Mouse (Mus musculus) heart, embryonic 12.5 days (tissue): Measurements from ENCODE around the gene Phf5a. TPM values are rescaled to one million over a fixed set of nuclear protein-coding genes. Genes with fewer than 3 reads are reported as not detected.

Source experiments
- ATAC-seq: fragments of 200-750 bp; cut with Nextera tagmentation; 2 replicates; pipeline ENCODE4 v1.8.0; 2017; ENCODE audit warnings: moderate TSS enrichment, moderate library complexity; ENCODE audit not compliant: insufficient number of reproducible peaks, low FRiP score
- H3K27ac ChIP-seq: fragments of 300-500 bp; sonication (generic); 2 replicates; pipeline ENCODE4 v1.5.1; 2016; ENCODE audit warnings: mild to moderate bottlenecking, moderate library complexity; ENCODE audit not compliant: poor library complexity, severe bottlenecking
- H3K27me3 ChIP-seq: fragments of 300-500 bp; sonication (generic); replicated peaks from 2 replicates; pipeline ENCODE4 v1.6.1; 2016; ENCODE audit warnings: mild to moderate bottlenecking, moderate library complexity
- H3K36me3 ChIP-seq: fragments of 300-500 bp; sonication (generic); 2 replicates; pipeline ENCODE4 v1.6.1; 2016; ENCODE audit warnings: mild to moderate bottlenecking, moderate library complexity
- H3K4me1 ChIP-seq: fragments of 300-500 bp; sonication (generic); replicated peaks from 2 replicates; pipeline ENCODE4 v1.6.1; 2016; ENCODE audit warnings: mild to moderate bottlenecking
- H3K4me2 ChIP-seq: fragments of 300-500 bp; sonication (generic); 2 replicates; pipeline ENCODE4 v1.6.1; 2016; ENCODE audit warnings: mild to moderate bottlenecking, moderate library complexity
- H3K4me3 ChIP-seq: fragments of 300-500 bp; sonication (generic); 2 replicates; pipeline ENCODE4 v1.5.1; 2016; ENCODE audit warnings: mild to moderate bottlenecking
- H3K9ac ChIP-seq: fragments of 300-500 bp; sonication (generic); 2 replicates; pipeline ENCODE4 v1.6.1; 2016; ENCODE audit warnings: mild to moderate bottlenecking, moderate library complexity
- H3K9me3 ChIP-seq: fragments of 300-500 bp; sonication (generic); replicated peaks from 2 replicates; pipeline ENCODE4 v1.6.1; 2016; ENCODE audit warnings: mild to moderate bottlenecking, moderate library complexity
- WGBS: fragments of 180-500 bp; shearing (Covaris S2); methylation state at CpG from one replicate; pipeline ENCODE4 v1.1.7; 2016; 5-methylcytosine and 5-hydroxymethylcytosine counted together
- polyA plus RNA-seq: library from polyadenylated mRNA; unstranded; fragments of >200 nt; fragmentation: Nextera tagmentation; extraction: Ambion mirVana; gene quantifications from 2 replicates; pipeline ENCODE4 v1.2.1, GENCODE M21; 2016

The Phf5a gene
- polyA plus RNA-seq, 1 experiment from 2014 or later, result 88.9 TPM

GRCm38 (mm10) chr15:81904939-81905338 is 33.2 kb upstream of the Phf5a start:
- WGBS, result 37% methylated on average over 2 of the region's 2 CpGs
- peaks cover 97% of the 10 kb centered on the region for H3K36me3 ChIP-seq
- no peaks in the 10 kb centered on the region for H3K9me3 ChIP-seq
- H3K4me3 ChIP-seq, result no peak overlapping the region
- no peak overlapping the region for H3K27ac ChIP-seq
- ATAC-seq, result no peak
- no peaks in the 10 kb centered on the region for H3K4me1 ChIP-seq
- no peak overlapping the region for H3K9ac ChIP-seq
- no peaks in the 10 kb centered on the region for H3K27me3 ChIP-seq
- no peak overlapping the region for H3K4me2 ChIP-seq

- Histone ChIP-seq H3K27ac (no peak overlapping the region), H3K9me3 (no peaks in the 10 kb centered on the region), H3K36me3 (peaks cover 89% of the 10 kb centered on the region), H3K9ac (no peak overlapping the region), H3K27me3 (no peaks in the 10 kb centered on the region), H3K4me1 (peaks cover 12% of the 10 kb centered on the region), H3K4me3 (no peak overlapping the region), H3K4me2 (no peak overlapping the region)
- WGBS, result 71% methylated on average over 2 of the region's 2 CpGs
- ATAC-seq, result no peak
These were observed 27.0 kb upstream of the Phf5a start for GRCm38 (mm10) chr15:81898751-81899150.

GRCm38 (mm10) chr15:81897607-81898285 is 26.0 kb upstream of the Phf5a start:
- H3K4me2 ChIP-seq, result no peak overlapping the region
- WGBS, result 90% methylated on average over 5 of the region's 5 CpGs
- H3K4me3 ChIP-seq, result no peak overlapping the region
- peaks cover 86% of the 10 kb centered on the region for H3K36me3 ChIP-seq
- no peaks in the 10 kb centered on the region for H3K27me3 ChIP-seq
- no peak for ATAC-seq
- H3K4me1 ChIP-seq, result peaks cover 12% of the 10 kb centered on the region
- H3K9me3 ChIP-seq, result no peaks in the 10 kb centered on the region
- no peak overlapping the region for H3K9ac ChIP-seq
- H3K27ac ChIP-seq, result no peak overlapping the region

- H3K27ac ChIP-seq, result no peak overlapping the region
- ATAC-seq, result no peak
- peaks cover 85% of the 10 kb centered on the region for H3K36me3 ChIP-seq
- no peaks in the 10 kb centered on the region for H3K9me3 ChIP-seq
- WGBS, result 93% methylated on average over 2 of the region's 2 CpGs
- no peak overlapping the region for H3K4me2 ChIP-seq
- no peak overlapping the region for H3K9ac ChIP-seq
- H3K4me3 ChIP-seq, result no peak overlapping the region
- H3K27me3 ChIP-seq, result no peaks in the 10 kb centered on the region
- peaks cover 17% of the 10 kb centered on the region for H3K4me1 ChIP-seq
These were observed 24.7 kb upstream of the Phf5a start for GRCm38 (mm10) chr15:81896407-81896806.

- no peak overlapping the region for H3K27ac ChIP-seq
- ATAC-seq, result no peak
- H3K36me3 ChIP-seq, result peaks cover 89% of the 10 kb centered on the region
- H3K9me3 ChIP-seq, result no peaks in the 10 kb centered on the region
- no peaks in the 10 kb centered on the region for H3K27me3 ChIP-seq
- 69% methylated on average over 1 of the region's 1 CpGs for WGBS
- H3K4me1 ChIP-seq, result peaks cover 15% of the 10 kb centered on the region
- H3K9ac ChIP-seq, result no peak overlapping the region
- no peak overlapping the region for H3K4me2 ChIP-seq
- H3K4me3 ChIP-seq, result no peak overlapping the region
These were observed 22.3 kb upstream of the Phf5a start for GRCm38 (mm10) chr15:81894002-81894401.

- H3K36me3 ChIP-seq, result peaks cover 79% of the 10 kb centered on the region
- 0 out of 2 replicates have a peak overlapping the region, but pooled peaks have one; percentile 26 for H3K27ac ChIP-seq
- H3K27me3 ChIP-seq, result no peaks in the 10 kb centered on the region
- peak; percentile 86 for ATAC-seq
- 0 out of 2 replicates have a peak, but pooled peaks cover 11% of the 10 kb centered on the region for H3K4me1 ChIP-seq
- no peak overlapping the region for H3K4me3 ChIP-seq
- H3K4me2 ChIP-seq, result no peak overlapping the region
- 83% methylated on average over 8 of the region's 8 CpGs for WGBS
- H3K9ac ChIP-seq, result no peak overlapping the region
- no peaks in the 10 kb centered on the region for H3K9me3 ChIP-seq
These were observed 20.3 kb upstream of the Phf5a start for GRCm38 (mm10) chr15:81891822-81892580.

GRCm38 (mm10) chr15:81891140-81891802 is 19.6 kb upstream of the Phf5a start:
- Histone ChIP-seq H3K4me3 (no peak overlapping the region), H3K27me3 (no peaks in the 10 kb centered on the region), H3K4me2 (no peak overlapping the region), H3K36me3 (peaks cover 72% of the 10 kb centered on the region), H3K4me1 (peaks cover 16% of the 10 kb centered on the region; the same call in 1 of the 2 replicates), H3K27ac (no peak overlapping the region), H3K9me3 (no peaks in the 10 kb centered on the region), H3K9ac (no peak overlapping the region)
- no peak for ATAC-seq
- WGBS, result 78% methylated on average over 7 of the region's 7 CpGs

- Histone ChIP-seq H3K9ac (no peak overlapping the region), H3K27me3 (no peaks in the 10 kb centered on the region), H3K4me2 (no peak overlapping the region), H3K36me3 (peaks cover 58% of the 10 kb centered on the region), H3K4me3 (no peak overlapping the region), H3K27ac (no peak overlapping the region), H3K4me1 (peaks cover 25% of the 10 kb centered on the region), H3K9me3 (no peaks in the 10 kb centered on the region)
- WGBS, result 89% methylated on average over 7 of the region's 7 CpGs
- ATAC-seq, result no peak
These were observed 17.5 kb upstream of the Phf5a start for GRCm38 (mm10) chr15:81889175-81889574.

- no peak overlapping the region for H3K9ac ChIP-seq
- WGBS, result 82% methylated on average over 6 of the region's 6 CpGs
- H3K4me3 ChIP-seq, result no peak overlapping the region
- peaks cover 45% of the 10 kb centered on the region for H3K36me3 ChIP-seq
- ATAC-seq, result no peak
- H3K4me2 ChIP-seq, result no peak overlapping the region
- no peak overlapping the region for H3K27ac ChIP-seq
- H3K27me3 ChIP-seq, result no peaks in the 10 kb centered on the region
- peaks cover 27% of the 10 kb centered on the region for H3K4me1 ChIP-seq
- no peaks in the 10 kb centered on the region for H3K9me3 ChIP-seq
These were observed 15.3 kb upstream of the Phf5a start for GRCm38 (mm10) chr15:81886795-81887550.

- ATAC-seq, result no peak
- Histone ChIP-seq H3K9ac (no peak overlapping the region; the same call in 1 of the 2 replicates), H3K4me1 (peaks cover 40% of the 10 kb centered on the region), H3K27ac (no peak overlapping the region), H3K9me3 (no peaks in the 10 kb centered on the region), H3K4me3 (no peak overlapping the region), H3K4me2 (no peak overlapping the region), H3K27me3 (no peaks in the 10 kb centered on the region), H3K36me3 (peaks cover 32% of the 10 kb centered on the region)
- WGBS, result 93% methylated on average over 3 of the region's 3 CpGs
These were observed 13.8 kb upstream of the Phf5a start for GRCm38 (mm10) chr15:81885418-81885934.
